Mouse (Mus musculus) lung, postnatal 0 days (tissue): ENCODE data around the gene Gm20696. TPM values are rescaled to one million over a fixed set of nuclear protein-coding genes. Genes with fewer than 3 reads are reported as not detected.

Source experiments
- ATAC-seq: fragments of 200-750 bp; cut with Nextera tagmentation; 2 replicates; pipeline ENCODE4 v1.8.0; 2017; ENCODE audit warnings: moderate library complexity
- DNase-seq: peaks from one replicate; pipeline ENCODE4 v3.0.0-alpha.2; 2016; ENCODE audit warnings: low spot score
- H3K27ac ChIP-seq: fragments of 300-500 bp; sonication (generic); 2 replicates; pipeline ENCODE4 v1.5.1; 2014; ENCODE audit warnings: antibody characterized with exemption, mild to moderate bottlenecking, low read length, mixed read lengths
- H3K27me3 ChIP-seq: fragments of 300-500 bp; sonication (generic); replicated peaks from 2 replicates; pipeline ENCODE4 v1.6.1; 2014; ENCODE audit warnings: low read length, mixed read lengths; ENCODE audit not compliant: insufficient read depth
- H3K36me3 ChIP-seq: fragments of 300-500 bp; sonication (generic); 2 replicates; pipeline ENCODE4 v1.6.1; 2014; ENCODE audit warnings: low read length, mixed read lengths; ENCODE audit not compliant: insufficient read depth
- H3K4me1 ChIP-seq: fragments of 300-500 bp; sonication (generic); 2 replicates; pipeline ENCODE4 v1.6.1; 2014; ENCODE audit warnings: antibody characterized with exemption, low read depth, low read length, mixed read lengths; ENCODE audit not compliant: insufficient read depth
- H3K4me2 ChIP-seq: fragments of 300-500 bp; sonication (generic); replicated peaks from 2 replicates; pipeline ENCODE4 v1.6.1; 2014; ENCODE audit warnings: low read depth, mild to moderate bottlenecking, low read length, moderate library complexity, mixed read lengths
- H3K4me3 ChIP-seq: fragments of 300-500 bp; sonication (generic); 2 replicates; pipeline ENCODE4 v1.5.1; 2014; ENCODE audit warnings: low read depth, low read length
- H3K9ac ChIP-seq: fragments of 300-500 bp; sonication (generic); replicated peaks from 2 replicates; pipeline ENCODE4 v1.6.1; 2014; ENCODE audit warnings: low read depth, mild to moderate bottlenecking
- H3K9me3 ChIP-seq: fragments of 300-500 bp; sonication (generic); 2 replicates; pipeline ENCODE4 v1.6.1; 2016; ENCODE audit warnings: low read length, mixed read lengths
- CTCF ChIP-seq: IDR thresholded peaks from 2 replicates; pipeline ENCODE4 v1.5.1; 2016; ENCODE audit warnings: antibody characterized with exemption, mild to moderate bottlenecking
- EP300 ChIP-seq: IDR thresholded peaks from 2 replicates; pipeline ENCODE4 v1.6.1; 2016; ENCODE audit warnings: antibody characterized with exemption, mild to moderate bottlenecking, control low read depth
- WGBS: fragments of 180-500 bp; shearing (Covaris S2); extraction: QIAGEN DNeasy Blood & Tissue Kit; methylation state at CpG from one replicate; pipeline ENCODE4 v1.1.7; 2014; 5-methylcytosine and 5-hydroxymethylcytosine counted together
- polyA plus RNA-seq: library from polyadenylated mRNA; unstranded; fragments of >200 nt; fragmentation: Nextera tagmentation; extraction: Ambion mirVana; gene quantifications from 2 replicates; pipeline ENCODE4 v1.2.1, GENCODE M21; 2015

Gene Gm20696
- polyA plus RNA-seq, 1 experiment from 2014 or later, result 2.3 TPM

DNA sequence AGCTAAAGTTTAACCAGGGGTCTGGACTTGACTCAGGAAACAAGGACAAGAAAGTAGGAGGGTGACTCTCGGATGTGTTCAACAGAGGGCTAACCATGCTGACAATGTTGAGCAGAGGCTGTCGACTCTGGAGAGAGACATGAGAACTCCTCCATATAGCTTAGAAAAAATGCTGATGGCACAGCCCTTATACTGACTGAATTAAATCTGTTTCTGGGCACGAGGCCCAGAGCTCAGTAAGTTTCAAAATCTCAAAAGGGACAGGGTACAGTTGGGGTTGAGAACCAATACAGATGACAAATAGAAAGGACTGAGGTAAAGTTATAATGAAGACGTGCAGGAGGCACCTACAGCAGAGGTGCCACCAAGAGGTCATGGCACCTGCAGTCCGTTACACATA lies 386.0 kb downstream of the Gm20696 start:
- ATAC-seq (no peak), DNase-seq (no peak)
- Histone ChIP-seq H3K4me1 (no peaks in the 10 kb centered on the region), H3K4me2 (no peak overlapping the region), H3K36me3 (no peaks in the 10 kb centered on the region), H3K4me3 (no peak overlapping the region), H3K27me3 (no peaks in the 10 kb centered on the region), H3K27ac (no peak overlapping the region), H3K9me3 (no peaks in the 10 kb centered on the region), H3K9ac (no peak overlapping the region)
- TF ChIP-seq EP300 (no peak), CTCF (no peak)
- 44% methylated on average over 5 of the region's 5 CpGs for WGBS

DNA sequence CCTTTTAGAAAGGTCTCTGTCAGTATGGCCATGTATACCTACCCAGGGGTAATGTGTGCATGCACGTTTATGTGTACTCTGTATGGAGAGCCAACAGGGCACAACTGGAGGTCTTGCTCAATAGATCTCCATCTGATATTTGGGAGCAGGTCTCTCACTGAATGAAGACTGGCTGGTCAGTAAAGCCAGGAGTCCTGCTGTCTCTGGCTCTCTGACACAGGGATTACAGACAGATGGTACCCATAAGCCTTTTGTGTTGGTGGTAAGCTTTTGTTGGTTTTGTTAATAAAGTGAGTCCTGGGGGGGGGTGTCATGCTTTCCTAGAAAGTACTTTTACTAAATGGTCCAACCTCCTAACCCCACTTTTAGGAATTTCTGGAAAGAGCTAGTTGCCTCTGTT lies 389.3 kb downstream of the Gm20696 start:
- Histone ChIP-seq H3K9me3 (no peaks in the 10 kb centered on the region), H3K4me1 (0 out of 2 replicates have a peak, but pooled peaks cover 2% of the 10 kb centered on the region), H3K27me3 (no peaks in the 10 kb centered on the region), H3K36me3 (no peaks in the 10 kb centered on the region), H3K4me2 (no peak overlapping the region), H3K9ac (no peak overlapping the region), H3K27ac (no peak overlapping the region), H3K4me3 (no peak overlapping the region)
- no peak for DNase-seq
- ATAC-seq, result no peak
- 69% methylated on average over 1 of the region's 1 CpGs for whole genome bisulfite sequencing
- no peak for TF ChIP-seq EP300

GRCm38 (mm10) chr6:99276297-99276653 lies 390.3 kb downstream of the Gm20696 start:
- TF ChIP-seq CTCF (no peak), EP300 (no peak)
- peak overlapping the region; percentile 3; the same call in 1 of the 2 replicates for H3K4me2 ChIP-seq

GRCm38 (mm10) chr6:99275381-99276296 lies 391.0 kb downstream of the Gm20696 start:
- no peak for TF ChIP-seq CTCF
- peak; percentile 73 for TF ChIP-seq EP300
- Histone ChIP-seq H3K9ac (no peak overlapping the region), H3K4me1 (0 out of 2 replicates have a peak, but pooled peaks cover 2% of the 10 kb centered on the region), H3K27ac (peak overlapping the region; percentile 71), H3K4me2 (peak overlapping the region; percentile 35), H3K36me3 (no peaks in the 10 kb centered on the region), H3K9me3 (no peaks in the 10 kb centered on the region), H3K4me3 (0 out of 2 replicates have a peak overlapping the region, but pooled peaks have one; percentile 4), H3K27me3 (no peaks in the 10 kb centered on the region)
- 22% methylated on average over 21 of the region's 21 CpGs for WGBS
- peak; percentile 88 for DNase-seq
- ATAC-seq, result peak; percentile 83

More at GRCm38 (mm10) chr6:99276297-99276653, 390.3 kb downstream of the Gm20696 start:
- Histone ChIP-seq H3K9me3 (no peaks in the 10 kb centered on the region), H3K4me3 (no peak overlapping the region), H3K9ac (no peak overlapping the region), H3K4me1 (0 out of 2 replicates have a peak, but pooled peaks cover 2% of the 10 kb centered on the region), H3K36me3 (no peaks in the 10 kb centered on the region), H3K27ac (peak overlapping the region; percentile 71), H3K27me3 (no peaks in the 10 kb centered on the region)
- WGBS, result 46% methylated on average over 7 of the region's 7 CpGs
- ATAC-seq (0 out of 2 replicates have a peak, but pooled peaks have one; percentile 2), DNase-seq (no peak)

DNA sequence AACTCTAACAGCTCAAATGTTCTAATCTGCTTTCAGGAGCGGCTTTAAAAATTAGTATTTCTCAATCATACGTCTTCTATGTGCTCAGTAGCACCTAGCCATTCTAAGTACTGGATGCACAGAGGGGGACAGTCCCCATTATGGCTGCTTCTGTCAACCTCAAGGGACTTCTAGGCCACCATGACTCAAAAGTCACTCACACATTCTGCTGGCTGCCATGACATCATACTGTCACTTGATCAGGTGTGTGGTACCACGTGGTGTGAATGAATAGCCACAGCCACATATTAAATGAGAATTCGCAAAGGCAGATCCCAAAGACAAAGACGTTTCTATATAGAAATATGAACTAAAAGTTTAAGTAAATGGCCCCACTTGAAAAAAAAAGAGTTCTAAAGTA lies 391.9 kb downstream of the Gm20696 start:
- TF ChIP-seq EP300, result no peak
- TF ChIP-seq CTCF, result no peak
- ATAC-seq, result peak; percentile 18; the same call in 1 of the 2 replicates
- WGBS, result 63% methylated on average over 5 of the region's 5 CpGs
- Histone ChIP-seq H3K36me3 (no peaks in the 10 kb centered on the region), H3K4me2 (no peak overlapping the region), H3K27ac (0 out of 2 replicates have a peak overlapping the region, but pooled peaks have one; percentile 43), H3K9me3 (no peaks in the 10 kb centered on the region), H3K27me3 (no peaks in the 10 kb centered on the region), H3K4me1 (0 out of 2 replicates have a peak, but pooled peaks cover 2% of the 10 kb centered on the region), H3K4me3 (no peak overlapping the region), H3K9ac (no peak overlapping the region)
- DNase-seq, result peak; percentile 60

GRCm38 (mm10) chr6:99274222-99274621 lies 392.4 kb downstream of the Gm20696 start:
- WGBS, result 45% methylated on average over 6 of the region's 6 CpGs
- H3K36me3 ChIP-seq, result no peaks in the 10 kb centered on the region

More at GRCm38 (mm10) chr6:99274222-99274621, 392.4 kb downstream of the Gm20696 start:
- Histone ChIP-seq H3K4me2 (no peak overlapping the region), H3K27ac (0 out of 2 replicates have a peak overlapping the region, but pooled peaks have one; percentile 43), H3K9ac (no peak overlapping the region), H3K4me1 (0 out of 2 replicates have a peak, but pooled peaks cover 2% of the 10 kb centered on the region), H3K9me3 (no peaks in the 10 kb centered on the region), H3K27me3 (no peaks in the 10 kb centered on the region), H3K4me3 (no peak overlapping the region)
- DNase-seq (no peak), ATAC-seq (peak; percentile 27)
- no peak for TF ChIP-seq CTCF
- no peak for TF ChIP-seq EP300
